Mouse (Mus musculus) lung, postnatal 0 days (tissue): ENCODE results near the gene Entpd8. TPM values are rescaled to one million over a fixed set of nuclear protein-coding genes. Genes with fewer than 3 reads are reported as not detected.
A peak's percentile ranks its signal among the peaks of the same experiment; 100 is the strongest.

Experiments
- ATAC-seq: fragments of 200-750 bp; cut with Nextera tagmentation; 2 replicates; pipeline ENCODE4 v1.8.0; 2017; ENCODE audit warnings: moderate library complexity
- DNase-seq: peaks from one replicate; pipeline ENCODE4 v3.0.0-alpha.2; 2016; ENCODE audit warnings: low spot score
- H3K27ac ChIP-seq: fragments of 300-500 bp; sonication (generic); 2 replicates; pipeline ENCODE4 v1.5.1; 2014; ENCODE audit warnings: antibody characterized with exemption, mild to moderate bottlenecking, low read length, mixed read lengths
- H3K27me3 ChIP-seq: fragments of 300-500 bp; sonication (generic); replicated peaks from 2 replicates; pipeline ENCODE4 v1.6.1; 2014; ENCODE audit warnings: low read length, mixed read lengths; ENCODE audit not compliant: insufficient read depth
- H3K36me3 ChIP-seq: fragments of 300-500 bp; sonication (generic); 2 replicates; pipeline ENCODE4 v1.6.1; 2014; ENCODE audit warnings: low read length, mixed read lengths; ENCODE audit not compliant: insufficient read depth
- H3K4me1 ChIP-seq: fragments of 300-500 bp; sonication (generic); 2 replicates; pipeline ENCODE4 v1.6.1; 2014; ENCODE audit warnings: antibody characterized with exemption, low read depth, low read length, mixed read lengths; ENCODE audit not compliant: insufficient read depth
- H3K4me2 ChIP-seq: fragments of 300-500 bp; sonication (generic); replicated peaks from 2 replicates; pipeline ENCODE4 v1.6.1; 2014; ENCODE audit warnings: low read depth, mild to moderate bottlenecking, low read length, moderate library complexity, mixed read lengths
- H3K4me3 ChIP-seq: fragments of 300-500 bp; sonication (generic); 2 replicates; pipeline ENCODE4 v1.5.1; 2014; ENCODE audit warnings: low read depth, low read length
- H3K9ac ChIP-seq: fragments of 300-500 bp; sonication (generic); replicated peaks from 2 replicates; pipeline ENCODE4 v1.6.1; 2014; ENCODE audit warnings: low read depth, mild to moderate bottlenecking
- H3K9me3 ChIP-seq: fragments of 300-500 bp; sonication (generic); 2 replicates; pipeline ENCODE4 v1.6.1; 2016; ENCODE audit warnings: low read length, mixed read lengths
- CTCF ChIP-seq: IDR thresholded peaks from 2 replicates; pipeline ENCODE4 v1.5.1; 2016; ENCODE audit warnings: antibody characterized with exemption, mild to moderate bottlenecking
- EP300 ChIP-seq: IDR thresholded peaks from 2 replicates; pipeline ENCODE4 v1.6.1; 2016; ENCODE audit warnings: antibody characterized with exemption, mild to moderate bottlenecking, control low read depth
- WGBS: fragments of 180-500 bp; shearing (Covaris S2); extraction: QIAGEN DNeasy Blood & Tissue Kit; methylation state at CpG from one replicate; pipeline ENCODE4 v1.1.7; 2014; 5-methylcytosine and 5-hydroxymethylcytosine counted together
- polyA plus RNA-seq: library from polyadenylated mRNA; unstranded; fragments of >200 nt; fragmentation: Nextera tagmentation; extraction: Ambion mirVana; gene quantifications from 2 replicates; pipeline ENCODE4 v1.2.1, GENCODE M21; 2015

Entpd8 gene
- polyA plus RNA-seq, 1 experiment from 2014 or later, result 3.4 TPM

GRCm38 (mm10) chr2:25098956-25099355, 18.9 kb downstream of the Entpd8 start:
- Histone ChIP-seq H3K4me2 (no peak overlapping the region), H3K4me3 (no peak overlapping the region), H3K27me3 (no peaks in the 10 kb centered on the region), H3K9me3 (no peaks in the 10 kb centered on the region), H3K27ac (no peak overlapping the region), H3K36me3 (no peaks in the 10 kb centered on the region), H3K9ac (no peak overlapping the region), H3K4me1 (no peaks in the 10 kb centered on the region)
- ATAC-seq (peak; percentile 62), DNase-seq (peak; percentile 73)
- TF ChIP-seq EP300, result no peak
- peak; percentile 72 for TF ChIP-seq CTCF
- 40% methylated on average over 5 of the region's 5 CpGs for WGBS

GRCm38 (mm10) chr2:25099703-25100102, 19.6 kb downstream of the Entpd8 start:
- no peak overlapping the region for H3K9ac ChIP-seq
- 66% methylated on average over 3 of the region's 3 CpGs for WGBS
- no peak overlapping the region for H3K4me2 ChIP-seq
- no peaks in the 10 kb centered on the region for H3K9me3 ChIP-seq
- H3K4me3 ChIP-seq, result no peak overlapping the region
- ATAC-seq (no peak), DNase-seq (no peak)
- TF ChIP-seq EP300 (no peak), CTCF (no peak)
- no peaks in the 10 kb centered on the region for H3K4me1 ChIP-seq
- no peak overlapping the region for H3K27ac ChIP-seq
- no peaks in the 10 kb centered on the region for H3K27me3 ChIP-seq
- H3K36me3 ChIP-seq, result no peaks in the 10 kb centered on the region

GRCm38 (mm10) chr2:25104122-25104521, 24.0 kb downstream of the Entpd8 start:
- Histone ChIP-seq H3K4me3 (no peak overlapping the region), H3K36me3 (no peaks in the 10 kb centered on the region), H3K4me1 (peaks cover 7% of the 10 kb centered on the region; the same call in 1 of the 2 replicates), H3K9me3 (no peaks in the 10 kb centered on the region), H3K9ac (no peak overlapping the region), H3K27ac (0 out of 2 replicates have a peak overlapping the region, but pooled peaks have one; percentile 6), H3K27me3 (no peaks in the 10 kb centered on the region), H3K4me2 (no peak overlapping the region)
- no peak for TF ChIP-seq CTCF
- no peak for TF ChIP-seq EP300
- DNase-seq (no peak), ATAC-seq (no peak)
- WGBS, result 91% methylated on average over 2 of the region's 2 CpGs

GRCm38 (mm10) chr2:25106045-25106444, 25.9 kb downstream of the Entpd8 start:
- H3K4me1 ChIP-seq, result peaks cover 17% of the 10 kb centered on the region; the same call in 1 of the 2 replicates
- WGBS, result 23% methylated on average over 3 of the region's 3 CpGs
- H3K4me2 ChIP-seq, result no peak overlapping the region
- ATAC-seq (peak; percentile 21; the same call in 1 of the 2 replicates), DNase-seq (peak; percentile 43)
- H3K27me3 ChIP-seq, result no peaks in the 10 kb centered on the region
- TF ChIP-seq EP300 (0 out of 2 replicates have a peak, but pooled peaks have one; percentile 45), CTCF (no peak)
- peak overlapping the region; percentile 57; the same call in 1 of the 2 replicates for H3K27ac ChIP-seq
- no peak overlapping the region for H3K9ac ChIP-seq
- H3K4me3 ChIP-seq, result no peak overlapping the region
- no peaks in the 10 kb centered on the region for H3K9me3 ChIP-seq
- no peaks in the 10 kb centered on the region for H3K36me3 ChIP-seq

GRCm38 (mm10) chr2:25109487-25109886, 29.4 kb downstream of the Entpd8 start:
- TF ChIP-seq EP300 (no peak), CTCF (no peak)
- Histone ChIP-seq H3K4me2 (no peak overlapping the region), H3K9me3 (no peaks in the 10 kb centered on the region), H3K27ac (no peak overlapping the region), H3K27me3 (no peaks in the 10 kb centered on the region), H3K4me1 (peaks cover 17% of the 10 kb centered on the region; the same call in 1 of the 2 replicates), H3K36me3 (no peaks in the 10 kb centered on the region), H3K9ac (no peak overlapping the region), H3K4me3 (no peak overlapping the region)
- no peak for DNase-seq
- ATAC-seq, result no peak

- no peak for TF ChIP-seq CTCF
- TF ChIP-seq EP300, result no peak
- Histone ChIP-seq H3K36me3 (no peaks in the 10 kb centered on the region), H3K27me3 (no peaks in the 10 kb centered on the region), H3K27ac (peak overlapping the region; percentile 87), H3K4me1 (peaks cover 17% of the 10 kb centered on the region; the same call in 1 of the 2 replicates), H3K9ac (no peak overlapping the region), H3K4me3 (no peak overlapping the region), H3K9me3 (no peaks in the 10 kb centered on the region), H3K4me2 (no peak overlapping the region)
- DNase-seq, result no peak
- no peak; the same call in 1 of the 2 replicates for ATAC-seq
Measured at GRCm38 (mm10) chr2:25110505-25111183, 30.5 kb downstream of the Entpd8 start.
